10 mouse cellular contexts compared by ENCODE assay signal in the genomic region with DNA sequence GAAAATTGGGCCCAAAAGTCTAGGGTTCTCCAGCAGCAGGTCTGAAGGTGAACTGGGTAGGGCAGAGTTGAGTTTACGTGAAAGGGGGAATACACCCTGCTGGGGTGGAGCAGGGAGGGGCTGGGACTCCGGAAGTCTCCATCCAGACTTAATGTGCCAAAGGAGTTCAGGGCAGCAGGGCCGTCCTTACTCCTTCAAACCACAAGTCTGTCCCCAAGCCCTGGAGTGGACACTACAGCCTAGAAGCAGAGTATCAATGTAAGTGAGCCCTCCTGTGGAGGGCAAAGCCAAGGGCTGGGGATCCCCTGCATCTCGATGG. TPM values are rescaled to one million over a fixed set of nuclear protein-coding genes. Genes with fewer than 3 reads are reported as not detected.
DNase-seq lines count a peak whose midpoint lies in the region; ATAC-seq and TF ChIP-seq lines count a peak whose summit lies in the region.
"Had no signal": no experiment of that assay in that cellular context is flagged by ENCODE, and none has a peak within 500 bp of the region (broad histone marks: within the 10 kb centered on the region; RNA-seq: fewer than 3 reads in every experiment).

No protein-coding gene starts in this region.

- no peaks in the 10 kb centered on the region for H3K36me3 ChIP-seq in testis, adult 2 months (ENCODE audit: control insufficient read depth, insufficient read depth, low read length)
- H3K36me3 ChIP-seq in heart, postnatal 0 days (replicated peaks; ENCODE audit: control insufficient read depth, insufficient read depth, low read length) = no peaks in the 10 kb centered on the region
- no peaks in the 10 kb centered on the region for H3K36me3 ChIP-seq in liver, embryonic 14.5 days (replicated peaks; ENCODE audit: control insufficient read depth, insufficient read depth, low read depth)

- no peak overlapping the region for H3K9ac ChIP-seq in heart, postnatal 0 days (replicated peaks; ENCODE audit: low read depth, low read length)
- H3K9ac ChIP-seq in liver, embryonic 14.5 days (replicated peaks) = peak overlapping the region; percentile 79

- no peak for TF ChIP-seq EP300 in heart, postnatal 0 days (IDR thresholded peaks at IDR 0.05; ENCODE audit: low read depth)
- TF ChIP-seq EP300 in liver, embryonic 14.5 days (IDR thresholded peaks at IDR 0.05; ENCODE audit: low read depth) = no peak

- no peaks in the 10 kb centered on the region for H3K9me3 ChIP-seq in heart, postnatal 0 days (replicated peaks; ENCODE audit: control insufficient read depth, low read length)
- H3K9me3 ChIP-seq in liver, embryonic 14.5 days (ENCODE audit: control insufficient read depth, low read length) = no peaks in the 10 kb centered on the region

- H3K4me2 ChIP-seq in heart, postnatal 0 days (ENCODE audit: low read depth, low read length) = peak overlapping the region; percentile 77
- H3K4me2 ChIP-seq in liver, embryonic 14.5 days (ENCODE audit: low read depth) = peak overlapping the region; percentile 99

- H3K4me1 ChIP-seq in testis, adult 2 months (ENCODE audit: control insufficient read depth, insufficient read depth, low read length) = peaks cover 30% of the 10 kb centered on the region
- peaks cover 25% of the 10 kb centered on the region for H3K4me1 ChIP-seq in heart, postnatal 0 days (ENCODE audit: control insufficient read depth, insufficient read depth)
- peaks cover 42 to 51% of the 10 kb centered on the region in 2 experiments for H3K4me1 ChIP-seq in liver, embryonic 14.5 days (replicated peaks; ENCODE audit: control insufficient read depth in 2 of 2, insufficient read depth in 2 of 2, low read length in 1 of 2)

- 36% methylated on average over 4 of the region's 4 CpGs for WGBS in heart, postnatal 0 days
- 19% methylated on average over 4 of the region's 4 CpGs for WGBS in liver, embryonic 14.5 days (ENCODE audit: insufficient replicate concordance)

- peak overlapping the region; percentile 56 for H3K4me3 ChIP-seq in testis, adult 2 months (ENCODE audit: control insufficient read depth, low read depth, low read length)
- H3K4me3 ChIP-seq in heart, postnatal 0 days (ENCODE audit: low read depth, low read length) = no peak overlapping the region
- H3K4me3 ChIP-seq in liver, embryonic 14.5 days (ENCODE audit: insufficient read depth in 1 of 2, low read depth in 2 of 2, low read length in 2 of 2) = peak overlapping the region; percentile 33 to 64

- ATAC-seq in heart, postnatal 0 days (ENCODE audit: insufficient read depth, low read depth) = no peak
- ATAC-seq in liver, embryonic 14.5 days (ENCODE audit: insufficient read depth) = no peak
- no peak for ATAC-seq in granulocyte monocyte progenitor cell, adult 5-6 weeks (replicated peaks; ENCODE audit: poor library complexity, severe bottlenecking)

- no peaks in the 10 kb centered on the region for H3K27me3 ChIP-seq in testis, adult 2 months (ENCODE audit: control insufficient read depth, insufficient read depth, low read length)
- H3K27me3 ChIP-seq in heart, postnatal 0 days (ENCODE audit: control insufficient read depth, insufficient read depth, low read length) = no peaks in the 10 kb centered on the region
- no peaks in the 10 kb centered on the region for H3K27me3 ChIP-seq in liver, embryonic 14.5 days (ENCODE audit: control insufficient read depth, insufficient read depth, low read length)

- H3K27ac ChIP-seq in testis, adult 2 months (ENCODE audit: control insufficient read depth, insufficient read depth, low read depth, low read length) = no peak overlapping the region
- peak overlapping the region; percentile 88 for H3K27ac ChIP-seq in heart, postnatal 0 days (ENCODE audit: low read depth)
- H3K27ac ChIP-seq in liver, embryonic 14.5 days = peak overlapping the region; percentile 87

- TF ChIP-seq CTCF in testis, adult 2 months (IDR thresholded peaks at IDR 0.05; ENCODE audit: control insufficient read depth, insufficient read depth, insufficient replicate concordance, low read depth, low read length) = no peak
- no peak for TF ChIP-seq CTCF in heart, postnatal 0 days (IDR thresholded peaks at IDR 0.05; ENCODE audit: low read depth)
- no peak for TF ChIP-seq CTCF in liver, embryonic 14.5 days (IDR thresholded peaks at IDR 0.05; ENCODE audit: low read depth)

- no peak for TF ChIP-seq POLR2A in testis, adult 2 months (IDR thresholded peaks at IDR 0.05; ENCODE audit: control insufficient read depth, low read depth, low read length)

- no peak for DNase-seq in testis, postnatal 10 days (ENCODE audit: low spot score)
- DNase-seq in heart, postnatal 0 days (ENCODE audit: low spot score) = no peak
- DNase-seq in liver, embryonic 14.5 days (ENCODE audit: low read depth in 3 of 3, low spot score in 3 of 3) = no peak
- DNase-seq in B cell, adult 2 months = no peak
- DNase-seq in right cerebral cortex, postnatal 14 days = no peak
- no peak for DNase-seq in gastrocnemius, adult 8-10 months (ENCODE audit: low spot score in 2 of 2)

RNA-seq across cellular contexts. Expression of a gene that starts 2.4 kb away (rescaled TPM):
- polyA plus RNA-seq in testis, adult 2 months (2012; rRNA removed) = 13.4 and 13.6 TPM in 2 replicates
- 181 and 218 TPM in 2 replicates for total RNA-seq in heart, postnatal 0 days (2014; rRNA removed; ENCODE audit: low replicate concordance)
- polyA plus RNA-seq in heart, postnatal 0 days (2015; fragmentation: Nextera tagmentation; extraction: Ambion mirVana) = 80.0 and 82.5 TPM in 2 replicates
- 10.6 and 15.4 TPM in 2 replicates for polyA plus RNA-seq in liver, embryonic 14.5 days (2012; rRNA removed)
- 13.5 and 14.3 TPM in 2 replicates for polyA plus RNA-seq in liver, embryonic 14.5 days (2014; fragmentation: Nextera tagmentation; extraction: Ambion mirVana)
- total RNA-seq in gastrocnemius, adult 8-10 months (2022) = 100 to 1,000 TPM; 309 to 400 (median 330) TPM
- 31.9 and 49.3 TPM in 2 replicates for total RNA-seq in granulocyte monocyte progenitor cell, adult 5-6 weeks (2014; fragmentation: Nextera tagmentation)
- 62.6 and 66.5 TPM in 2 replicates for total RNA-seq in granulocyte monocyte progenitor cell, adult 5-6 weeks (2017)

RNA-seq across cellular contexts. Expression of a gene that starts 22.1 kb away (rescaled TPM):
- polyA plus RNA-seq in testis, adult 2 months (2012; rRNA removed) = not detected in 2 replicates
- not detected in 2 replicates for total RNA-seq in heart, postnatal 0 days (2014; rRNA removed; ENCODE audit: low replicate concordance)
- polyA plus RNA-seq in heart, postnatal 0 days (2015; fragmentation: Nextera tagmentation; extraction: Ambion mirVana) = 0.41 and 0.52 TPM in 2 replicates
- not detected in 2 replicates for polyA plus RNA-seq in liver, embryonic 14.5 days (2012; rRNA removed)
- 0.11 and 0.18 TPM in 2 replicates for polyA plus RNA-seq in liver, embryonic 14.5 days (2014; fragmentation: Nextera tagmentation; extraction: Ambion mirVana)
- total RNA-seq in gastrocnemius, adult 8-10 months (2022) = not detected
- not detected in 2 replicates for total RNA-seq in granulocyte monocyte progenitor cell, adult 5-6 weeks (2014; fragmentation: Nextera tagmentation)
- 1.0 TPM in 1 of 2 replicates, not detected in the other for total RNA-seq in granulocyte monocyte progenitor cell, adult 5-6 weeks (2017)
- total RNA-seq: adrenal gland, postnatal 14 days had no signal
- polyA plus RNA-seq: spleen, adult 2 months had no signal

RNA-seq across cellular contexts. Expression of a gene that starts 40.3 kb away (rescaled TPM):
- not detected in 2 replicates for polyA plus RNA-seq in testis, adult 2 months (2012; rRNA removed)
- total RNA-seq in heart, postnatal 0 days (2014; rRNA removed; ENCODE audit: low replicate concordance) = not detected in 2 replicates
- not detected in 2 replicates for polyA plus RNA-seq in heart, postnatal 0 days (2015; fragmentation: Nextera tagmentation; extraction: Ambion mirVana)
- not detected in 2 replicates for polyA plus RNA-seq in liver, embryonic 14.5 days (2012; rRNA removed)
- polyA plus RNA-seq in liver, embryonic 14.5 days (2014; fragmentation: Nextera tagmentation; extraction: Ambion mirVana) = not detected in 2 replicates
- total RNA-seq in gastrocnemius, adult 8-10 months (2022) = not detected
- not detected in 2 replicates for total RNA-seq in granulocyte monocyte progenitor cell, adult 5-6 weeks (2014; fragmentation: Nextera tagmentation)
- not detected in 2 replicates for total RNA-seq in granulocyte monocyte progenitor cell, adult 5-6 weeks (2017)
- total RNA-seq: adrenal gland, postnatal 14 days had no signal
- polyA plus RNA-seq: spleen, adult 2 months had no signal
